Mouse (Mus musculus): ENCODE data around the gene Tmprss7.

Gene Tmprss7

DNA sequence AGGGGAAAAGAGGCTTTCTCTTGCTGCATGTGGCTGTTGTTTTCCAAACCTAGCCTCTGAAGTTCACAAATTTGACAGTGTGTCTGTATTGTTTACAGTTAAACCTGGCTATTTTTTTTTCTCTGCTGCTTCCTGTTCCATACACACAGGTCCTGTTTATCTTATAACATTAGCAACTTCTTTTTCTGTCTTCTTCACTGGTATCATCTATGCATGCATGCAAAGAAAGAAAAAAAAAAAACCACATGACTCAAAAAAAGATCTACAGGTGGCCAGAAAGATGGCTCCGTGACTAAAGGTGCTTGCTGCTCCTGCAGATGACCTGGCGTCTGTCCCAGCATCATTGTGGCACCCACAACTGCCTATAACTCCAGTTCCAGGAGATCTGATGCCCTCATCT lies 68.1 kb downstream of the Tmprss7 start:
- no peak for DNase-seq (ENCODE audit: low spot score)

- no peak for DNase-seq (ENCODE audit: low spot score)
These were observed 68.7 kb downstream of the Tmprss7 start for GRCm38 (mm10) chr16:45624791-45625190.

DNA sequence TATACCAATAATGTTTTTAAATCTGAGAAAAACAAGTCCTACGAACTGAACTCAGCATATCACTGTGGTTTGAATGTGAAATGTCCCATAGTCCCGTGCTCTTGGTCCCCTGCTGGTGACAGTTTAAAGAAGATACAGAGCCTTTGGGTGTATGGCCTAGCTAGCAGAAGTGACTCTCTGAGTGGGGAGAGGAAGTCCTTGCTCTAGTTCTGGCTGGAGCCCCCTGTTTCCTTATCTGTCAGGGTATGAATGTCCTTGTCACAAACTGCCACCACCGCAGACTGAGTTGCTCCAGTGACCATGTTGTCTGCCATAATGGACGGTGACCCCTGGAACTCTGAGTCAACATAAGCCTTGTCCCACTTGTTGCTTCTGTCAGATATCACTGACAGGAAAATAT lies 70.2 kb downstream of the Tmprss7 start:
- no peak for DNase-seq (ENCODE audit: low spot score)

- DNase-seq (ENCODE audit: low spot score) = no peak
These were observed 73.6 kb downstream of the Tmprss7 start for GRCm38 (mm10) chr16:45619751-45620375.

GRCm38 (mm10) chr16:45615944-45616343 lies 77.5 kb downstream of the Tmprss7 start:
- no peak for DNase-seq (ENCODE audit: low spot score)

- no peak for DNase-seq (ENCODE audit: low spot score)
These were observed 80.2 kb downstream of the Tmprss7 start for GRCm38 (mm10) chr16:45613247-45613646.

DNA sequence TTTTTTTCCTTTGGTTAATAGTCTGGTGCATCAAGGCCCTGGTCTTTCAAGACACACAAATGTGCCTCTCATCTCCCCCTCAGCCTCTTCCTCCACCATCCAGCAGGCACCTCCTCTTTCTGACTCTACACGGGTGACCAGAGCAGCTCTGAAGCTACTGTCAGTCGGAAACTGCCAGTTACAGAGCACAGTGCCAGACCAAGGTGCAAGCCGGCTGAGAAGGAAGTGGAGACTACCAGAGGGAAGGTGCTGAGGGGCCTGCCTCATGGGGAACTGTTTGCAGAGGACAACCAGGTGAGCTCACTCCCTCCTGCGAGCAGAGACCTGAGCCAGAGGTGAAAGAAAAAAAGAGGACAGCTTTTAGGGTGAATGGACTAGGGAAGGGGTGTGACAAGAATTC lies 83.2 kb downstream of the Tmprss7 start, which contains the start of gene Gcsam:
TSS of gene Gcsam (plus strand) at position 114 of the 400 bp plus-strand sequence.
- DNase-seq (ENCODE audit: low spot score) = no peak

- DNase-seq (ENCODE audit: low spot score) = no peak
These were observed 84.2 kb downstream of the Tmprss7 start for GRCm38 (mm10) chr16:45609300-45609699.

- no peak for DNase-seq (ENCODE audit: low spot score)
These were observed 84.9 kb downstream of the Tmprss7 start for GRCm38 (mm10) chr16:45608481-45608954.
